In genomic region chr3:85588701-85589100, GRCm38 (mm10) we compare ENCODE assay signal across 16 mouse cellular contexts. TPM values are rescaled to one million over a fixed set of nuclear protein-coding genes. Genes with fewer than 3 reads are reported as not detected.
A peak's percentile ranks its signal among the peaks of the same experiment; 100 is the strongest.
DNase-seq lines count a peak whose midpoint lies in the region; ATAC-seq and TF ChIP-seq lines count a peak whose summit lies in the region.
"Had no signal": no experiment of that assay in that cellular context is flagged by ENCODE, and none has a peak within 500 bp of the region (broad histone marks: within the 10 kb centered on the region; RNA-seq: fewer than 3 reads in every experiment).

No protein-coding gene starts in this region.

- intact Hi-C loops in heart, adult 2 months (cut with DNase I), result no loop called here

- no peak for TF ChIP-seq CTCF in heart, adult 2 months (IDR thresholded peaks at IDR 0.05)
- no peak for TF ChIP-seq CTCF in lung, postnatal 0 days (IDR thresholded peaks at IDR 0.05)
- TF ChIP-seq CTCF in stomach, postnatal 0 days (IDR thresholded peaks at IDR 0.05; ENCODE audit: low read depth), result no peak

- H3K9me3 ChIP-seq in heart, embryonic 12.5 days (replicated peaks), result no peaks in the 10 kb centered on the region
- H3K9me3 ChIP-seq in lung, postnatal 0 days (ENCODE audit: low read length), result no peaks in the 10 kb centered on the region
- no peaks in the 10 kb centered on the region for H3K9me3 ChIP-seq in liver, embryonic 12.5 days (replicated peaks)
- H3K9me3 ChIP-seq in stomach, postnatal 0 days (ENCODE audit: control insufficient read depth, low read length), result no peaks in the 10 kb centered on the region
- H3K9me3 ChIP-seq in midbrain, embryonic 15.5 days, result no peaks in the 10 kb centered on the region
- H3K9me3 ChIP-seq: embryonic facial prominence, embryonic 13.5 days; forebrain, embryonic 13.5 days had no signal

- H3K9ac ChIP-seq in heart, embryonic 12.5 days, result no peak overlapping the region
- no peak overlapping the region for H3K9ac ChIP-seq in heart, adult 2 months (ENCODE audit: low read depth, low read length)
- no peak overlapping the region for H3K9ac ChIP-seq in lung, postnatal 0 days (replicated peaks; ENCODE audit: low read depth)
- peak overlapping the region; percentile 39; the same call in 1 of the 2 replicates for H3K9ac ChIP-seq in liver, embryonic 12.5 days
- H3K9ac ChIP-seq in stomach, postnatal 0 days (ENCODE audit: low read length), result no peak overlapping the region
- H3K9ac ChIP-seq in midbrain, embryonic 15.5 days, result no peak overlapping the region
- H3K9ac ChIP-seq: embryonic facial prominence, embryonic 13.5 days; forebrain, embryonic 13.5 days had no signal

- no peaks in the 10 kb centered on the region; the same call in 1 of the 2 replicates for H3K79me2 ChIP-seq in heart, adult 2 months (replicated peaks; ENCODE audit: control insufficient read depth, insufficient read depth, low read length)

- peak overlapping the region; percentile 83 for H3K27ac ChIP-seq in heart, embryonic 12.5 days (ENCODE audit: poor library complexity, severe bottlenecking)
- no peak overlapping the region for H3K27ac ChIP-seq in heart, adult 2 months
- H3K27ac ChIP-seq in lung, postnatal 0 days (ENCODE audit: low read length), result peak overlapping the region; percentile 79
- peak overlapping the region; percentile 70 for H3K27ac ChIP-seq in liver, embryonic 12.5 days
- no peak overlapping the region for H3K27ac ChIP-seq in stomach, postnatal 0 days (replicated peaks)
- H3K27ac ChIP-seq in midbrain, embryonic 15.5 days, result no peak overlapping the region
- H3K27ac ChIP-seq: embryonic facial prominence, embryonic 13.5 days; forebrain, embryonic 13.5 days had no signal

- H3K4me3 ChIP-seq in heart, embryonic 12.5 days, result no peak overlapping the region
- no peak overlapping the region for H3K4me3 ChIP-seq in heart, adult 2 months
- H3K4me3 ChIP-seq in lung, postnatal 0 days (ENCODE audit: low read depth, low read length), result no peak overlapping the region
- no peak overlapping the region for H3K4me3 ChIP-seq in liver, embryonic 12.5 days
- H3K4me3 ChIP-seq in stomach, postnatal 0 days (ENCODE audit: low read depth, low read length), result no peak overlapping the region
- H3K4me3 ChIP-seq in midbrain, embryonic 15.5 days, result no peak overlapping the region
- H3K4me3 ChIP-seq: embryonic facial prominence, embryonic 13.5 days; forebrain, embryonic 13.5 days had no signal

- peak; percentile 80 for ATAC-seq in heart, embryonic 12.5 days (ENCODE audit: insufficient number of reproducible peaks, low FRiP score)
- ATAC-seq in lung, postnatal 0 days, result peak; percentile 97
- ATAC-seq in liver, embryonic 12.5 days, result peak; percentile 80
- peak; percentile 92 for ATAC-seq in stomach, postnatal 0 days (ENCODE audit: low FRiP score, low TSS enrichment)
- ATAC-seq in midbrain, embryonic 15.5 days (replicated peaks), result no peak
- ATAC-seq: forebrain, embryonic 13.5 days; Patski had no signal

- 6% methylated on average over 2 of the region's 2 CpGs for WGBS in heart, embryonic 12.5 days
- 23% methylated on average over 2 of the region's 2 CpGs for WGBS in heart, adult 2 months
- 8% methylated on average over 2 of the region's 2 CpGs for WGBS in lung, postnatal 0 days
- 12% methylated on average over 2 of the region's 2 CpGs for WGBS in liver, embryonic 12.5 days (ENCODE audit: insufficient replicate concordance)
- 35% methylated on average over 2 of the region's 2 CpGs for WGBS in stomach, postnatal 0 days
- WGBS in midbrain, embryonic 15.5 days, result 80% methylated on average over 2 of the region's 2 CpGs

- H3K4me1 ChIP-seq in heart, embryonic 12.5 days (replicated peaks), result peaks cover 40% of the 10 kb centered on the region
- H3K4me1 ChIP-seq in heart, adult 2 months (ENCODE audit: control insufficient read depth, insufficient read depth, low read length), result peaks cover 8% of the 10 kb centered on the region
- no peaks in the 10 kb centered on the region for H3K4me1 ChIP-seq in lung, postnatal 0 days (ENCODE audit: insufficient read depth, low read depth, low read length)
- peaks cover 86% of the 10 kb centered on the region for H3K4me1 ChIP-seq in liver, embryonic 12.5 days
- H3K4me1 ChIP-seq in stomach, postnatal 0 days (replicated peaks; ENCODE audit: control insufficient read depth, insufficient read depth), result no peaks in the 10 kb centered on the region
- H3K4me1 ChIP-seq in midbrain, embryonic 15.5 days, result no peaks in the 10 kb centered on the region
- H3K4me1 ChIP-seq: embryonic facial prominence, embryonic 13.5 days; forebrain, embryonic 13.5 days had no signal

- no peaks in the 10 kb centered on the region for H3K36me3 ChIP-seq in heart, embryonic 12.5 days
- no peaks in the 10 kb centered on the region; the same call in 1 of the 2 replicates for H3K36me3 ChIP-seq in heart, adult 2 months (ENCODE audit: control insufficient read depth, insufficient read depth, low read length)
- H3K36me3 ChIP-seq in lung, postnatal 0 days (ENCODE audit: insufficient read depth, low read length), result no peaks in the 10 kb centered on the region
- no peaks in the 10 kb centered on the region; the same call in 1 of the 2 replicates for H3K36me3 ChIP-seq in liver, embryonic 12.5 days
- H3K36me3 ChIP-seq in stomach, postnatal 0 days (ENCODE audit: control insufficient read depth, insufficient read depth, low read length), result no peaks in the 10 kb centered on the region
- no peaks in the 10 kb centered on the region for H3K36me3 ChIP-seq in midbrain, embryonic 15.5 days (replicated peaks)
- H3K36me3 ChIP-seq: embryonic facial prominence, embryonic 13.5 days had no signal

- no peak for DNase-seq in heart, adult 2 months
- peak; percentile 82 for DNase-seq in lung, postnatal 0 days (ENCODE audit: low spot score)
- DNase-seq in lung, postnatal 14 days, result no peak
- no peak for DNase-seq in stomach, postnatal 0 days (ENCODE audit: low spot score)
- no peak for DNase-seq in thymus, postnatal 0 days (ENCODE audit: low spot score)
- DNase-seq: adrenal gland, adult 8-10 months; kidney, adult 8-10 months; layer of hippocampus, adult 9-11 months; right cerebral cortex, postnatal 25 days; thymus, postnatal 36 days had no signal

- TF ChIP-seq POLR2A in heart, adult 2 months (IDR thresholded peaks at IDR 0.05; ENCODE audit: insufficient read depth, low read depth, low read length), result no peak

- no peak for TF ChIP-seq EP300 in heart, adult 2 months (IDR thresholded peaks at IDR 0.05; ENCODE audit: insufficient read depth, low read depth, low read length)
- 0 out of 2 replicates have a peak, but pooled peaks have one; percentile 9 for TF ChIP-seq EP300 in lung, postnatal 0 days (IDR thresholded peaks at IDR 0.05)
- TF ChIP-seq EP300 in stomach, postnatal 0 days (optimal IDR thresholded peaks at IDR 0.05), result no peak

- H3K4me2 ChIP-seq in heart, embryonic 12.5 days, result 0 out of 2 replicates have a peak overlapping the region, but pooled peaks have one; percentile 29
- no peak overlapping the region for H3K4me2 ChIP-seq in lung, postnatal 0 days (replicated peaks; ENCODE audit: low read depth, low read length)
- H3K4me2 ChIP-seq in liver, embryonic 12.5 days, result peak overlapping the region; percentile 35; the same call in 1 of the 2 replicates
- H3K4me2 ChIP-seq in stomach, postnatal 0 days (replicated peaks; ENCODE audit: low read depth), result no peak overlapping the region
- no peak overlapping the region for H3K4me2 ChIP-seq in midbrain, embryonic 15.5 days
- H3K4me2 ChIP-seq: embryonic facial prominence, embryonic 13.5 days; forebrain, embryonic 13.5 days had no signal

- no peaks in the 10 kb centered on the region for H3K27me3 ChIP-seq in heart, embryonic 12.5 days (replicated peaks)
- no peaks in the 10 kb centered on the region for H3K27me3 ChIP-seq in heart, adult 2 months (ENCODE audit: control insufficient read depth, insufficient read depth, low read length)
- no peaks in the 10 kb centered on the region for H3K27me3 ChIP-seq in lung, postnatal 0 days (replicated peaks; ENCODE audit: insufficient read depth, low read length)
- no peaks in the 10 kb centered on the region for H3K27me3 ChIP-seq in liver, embryonic 12.5 days (replicated peaks)
- no peaks in the 10 kb centered on the region for H3K27me3 ChIP-seq in stomach, postnatal 0 days (ENCODE audit: control insufficient read depth, insufficient read depth, low read length)
- H3K27me3 ChIP-seq in midbrain, embryonic 15.5 days (replicated peaks), result no peaks in the 10 kb centered on the region
- H3K27me3 ChIP-seq: embryonic facial prominence, embryonic 13.5 days; forebrain, embryonic 13.5 days; Patski had no signal

RNA-seq across cellular contexts. Expression of gene Gatb, which starts 14.8 kb away (rescaled TPM):
- 37.4 and 41.4 TPM in 2 replicates for polyA plus RNA-seq in heart, embryonic 12.5 days (2016; fragmentation: Nextera tagmentation; extraction: Ambion mirVana)
- total RNA-seq in heart, adult 2 months (2021), result 10 to 100 TPM; 45.6 to 49.7 TPM
- polyA plus RNA-seq in heart, adult 2 months (2012; rRNA removed), result 22.0 and 40.1 TPM in 2 replicates
- polyA plus RNA-seq in lung, postnatal 0 days (2015; fragmentation: Nextera tagmentation; extraction: Ambion mirVana), result 9.2 and 9.3 TPM in 2 replicates
- polyA plus RNA-seq in liver, embryonic 12.5 days (2016; fragmentation: Nextera tagmentation; extraction: Ambion mirVana), result 22.9 and 24.5 TPM in 2 replicates
- 14.3 and 14.5 TPM in 2 replicates for polyA plus RNA-seq in stomach, postnatal 0 days (2015; fragmentation: Nextera tagmentation; extraction: Ambion mirVana)
- 17.9 and 18.2 TPM in 2 replicates for polyA plus RNA-seq in thymus, postnatal 0 days (2015; fragmentation: Nextera tagmentation; extraction: Ambion mirVana)
- polyA plus RNA-seq in midbrain, embryonic 15.5 days (2015; fragmentation: Nextera tagmentation; extraction: Ambion mirVana), result 20.8 and 22.8 TPM in 2 replicates

Comparison
In these comparisons a context has a peak if more than half of its experiments do, and no peak if none do; other contexts are left out.
1. H3K27ac ChIP-seq: peak in heart, embryonic 12.5 days (single experiment), lung, postnatal 0 days (single experiment) and liver, embryonic 12.5 days (single experiment); none in heart, adult 2 months (single experiment), stomach, postnatal 0 days (single experiment) and midbrain, embryonic 15.5 days (single experiment).
2. H3K4me2 ChIP-seq: peak in heart, embryonic 12.5 days (single experiment) and liver, embryonic 12.5 days (single experiment); none in lung, postnatal 0 days (single experiment), stomach, postnatal 0 days (single experiment) and midbrain, embryonic 15.5 days (single experiment).